Mouse (Mus musculus) embryo, embryonic 11 days (tissue): ENCODE data around the gene S100a6.
A peak's percentile ranks its signal among the peaks of the same experiment; 100 is the strongest.

Experiments
- DNase-seq: peaks from one replicate; pipeline ENCODE4 v3.0.0-alpha.2; 2015

S100a6 gene

GRCm38 (mm10) chr3:90612728-90613291 lies at the start of gene S100a6:
Gene S100a6 (plus strand): TSS chr3:90612882.
- peak; percentile 83 for DNase-seq

- no peak for DNase-seq
Measured at GRCm38 (mm10) chr3:90574691-90575090, 38.0 kb upstream of the S100a6 start.

GRCm38 (mm10) chr3:90575320-90575719 lies 37.4 kb upstream of the S100a6 start:
- no peak for DNase-seq

GRCm38 (mm10) chr3:90576351-90577001 lies 36.2 kb upstream of the S100a6 start:
- DNase-seq = no peak

GRCm38 (mm10) chr3:90579433-90579832 lies 33.2 kb upstream of the S100a6 start:
- DNase-seq = no peak

GRCm38 (mm10) chr3:90581141-90581540 lies 31.5 kb upstream of the S100a6 start:
- DNase-seq = no peak

GRCm38 (mm10) chr3:90582156-90582555 lies 30.5 kb upstream of the S100a6 start:
- DNase-seq = no peak

- DNase-seq = no peak
Measured at GRCm38 (mm10) chr3:90582556-90582955, 30.1 kb upstream of the S100a6 start.

GRCm38 (mm10) chr3:90583893-90584292 lies 28.8 kb upstream of the S100a6 start:
- DNase-seq = no peak

GRCm38 (mm10) chr3:90585595-90585994 lies 27.1 kb upstream of the S100a6 start:
- peak; percentile 81 for DNase-seq

- no peak for DNase-seq
Measured at GRCm38 (mm10) chr3:90586016-90586643, 26.6 kb upstream of the S100a6 start.

GRCm38 (mm10) chr3:90586906-90587305 lies 25.8 kb upstream of the S100a6 start:
- DNase-seq = no peak

- no peak for DNase-seq
Measured at GRCm38 (mm10) chr3:90587361-90588101, 25.2 kb upstream of the S100a6 start.

- no peak for DNase-seq
Measured at GRCm38 (mm10) chr3:90589390-90589789, 23.3 kb upstream of the S100a6 start.

- no peak for DNase-seq
Measured at GRCm38 (mm10) chr3:90589947-90590346, 22.7 kb upstream of the S100a6 start, which contains the start of gene S100a2. Gene S100a2 (plus strand): TSS chr3:90590247.

GRCm38 (mm10) chr3:90594466-90594865 lies 18.2 kb upstream of the S100a6 start:
- DNase-seq = no peak

GRCm38 (mm10) chr3:90595556-90595955 lies 17.1 kb upstream of the S100a6 start:
- DNase-seq = no peak

- no peak for DNase-seq
Measured at GRCm38 (mm10) chr3:90596810-90597209, 15.9 kb upstream of the S100a6 start.

GRCm38 (mm10) chr3:90597736-90598135 lies 14.9 kb upstream of the S100a6 start:
- DNase-seq = no peak

- DNase-seq = no peak
Measured at GRCm38 (mm10) chr3:90598212-90598611, 14.5 kb upstream of the S100a6 start.

- no peak for DNase-seq
Measured at GRCm38 (mm10) chr3:90599401-90599800, 13.3 kb upstream of the S100a6 start.

- DNase-seq = no peak
Measured at GRCm38 (mm10) chr3:90600036-90600435, 12.6 kb upstream of the S100a6 start.

- no peak for DNase-seq
Measured at GRCm38 (mm10) chr3:90600458-90601195, 12.1 kb upstream of the S100a6 start.
